Mouse (Mus musculus): ENCODE measurements around the gene Pml.

DNA sequence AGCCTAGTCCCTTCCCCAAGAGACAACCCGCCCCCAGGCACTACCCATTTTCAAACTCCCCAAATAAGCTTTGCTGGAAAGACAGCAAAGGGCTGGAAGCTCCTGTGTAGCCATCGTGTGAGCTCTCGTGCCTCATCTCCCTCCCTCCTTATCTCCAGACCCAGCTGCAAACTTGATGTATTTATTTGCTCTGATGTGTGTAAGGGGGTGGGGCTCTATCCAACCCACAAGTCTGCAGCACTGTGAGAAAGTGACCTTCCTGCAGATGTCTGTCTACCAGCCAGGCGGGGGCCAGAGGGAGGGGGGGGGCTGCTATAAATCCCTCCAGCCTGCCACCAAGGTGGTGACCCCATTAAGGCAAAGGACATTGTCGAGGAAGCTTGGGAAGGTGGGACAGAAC lies 35.7 kb downstream of the Pml start:
- no peak for TF ChIP-seq CTCF (IDR thresholded peaks at IDR 0.05; ENCODE audit: low read depth, low read length)
- no peak for TF ChIP-seq POLR2A (IDR thresholded peaks at IDR 0.05; ENCODE audit: borderline replicate concordance, low read depth, low read length)

All from bone marrow macrophage, adult 2 months (primary cell).